Mouse (Mus musculus): ENCODE measurements around the gene Rock2. TPM values are rescaled to one million over a fixed set of nuclear protein-coding genes. Genes with fewer than 3 reads are reported as not detected.

The Rock2 gene
- total and polyA plus RNA-seq, 3 experiments, result 3.5 to 78.0 (median 59.7) TPM

DNA sequence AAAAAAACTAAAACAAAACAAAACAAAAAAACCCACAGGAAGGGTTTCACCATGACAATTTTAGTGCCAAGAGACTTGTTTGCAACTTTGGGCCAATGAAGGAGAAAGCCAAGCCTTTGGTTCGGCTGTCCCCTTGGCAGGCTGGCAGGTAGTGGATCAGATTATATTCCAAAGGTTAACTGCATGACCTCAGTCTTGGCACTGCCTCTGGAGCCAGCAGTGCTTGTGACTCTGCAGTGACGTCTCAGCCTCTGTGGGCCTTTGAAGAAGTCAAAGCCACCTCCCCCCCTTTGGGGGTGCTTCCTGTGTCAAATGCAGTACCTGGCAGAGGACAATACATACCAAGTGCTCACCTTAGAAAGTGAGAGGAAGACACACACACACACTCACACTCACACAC, 20.6 kb upstream of the Rock2 start:
- DNase-seq (ENCODE audit: low spot score) (no peak), ATAC-seq (ENCODE audit: extremely low read depth, insufficient number of reproducible peaks, low FRiP score, poor library complexity, severe bottlenecking) (no peak)
- TF ChIP-seq POLR2AphosphoS5 (IDR thresholded peaks at IDR 0.05; ENCODE audit: insufficient replicate concordance, low read depth, low read length) (no peak), GATA1 (IDR thresholded peaks at IDR 0.05; ENCODE audit: borderline replicate concordance, low read length) (no peak), CTCF (IDR thresholded peaks at IDR 0.05; ENCODE audit: low read depth, low read length) (no peak), GATA2 (IDR thresholded peaks at IDR 0.05; ENCODE audit: borderline replicate concordance, low read depth, low read length) (no peak), TAL1 (conservative IDR thresholded peaks at IDR 0.05; ENCODE audit: low read depth, low read length) (no peak)
- H3K27me3 ChIP-seq (ENCODE audit: insufficient read depth, low read length), result peaks cover 30% of the 10 kb centered on the region
- H3K36me3 ChIP-seq (replicated peaks), result no peaks in the 10 kb centered on the region
- H3K4me1 ChIP-seq (ENCODE audit: insufficient read depth, low read depth, low read length), result no peaks in the 10 kb centered on the region
- H3K4me3 ChIP-seq (ENCODE audit: low read depth, low read length), result no peak overlapping the region
- no peaks in the 10 kb centered on the region for H3K9me3 ChIP-seq (replicated peaks)

DNA sequence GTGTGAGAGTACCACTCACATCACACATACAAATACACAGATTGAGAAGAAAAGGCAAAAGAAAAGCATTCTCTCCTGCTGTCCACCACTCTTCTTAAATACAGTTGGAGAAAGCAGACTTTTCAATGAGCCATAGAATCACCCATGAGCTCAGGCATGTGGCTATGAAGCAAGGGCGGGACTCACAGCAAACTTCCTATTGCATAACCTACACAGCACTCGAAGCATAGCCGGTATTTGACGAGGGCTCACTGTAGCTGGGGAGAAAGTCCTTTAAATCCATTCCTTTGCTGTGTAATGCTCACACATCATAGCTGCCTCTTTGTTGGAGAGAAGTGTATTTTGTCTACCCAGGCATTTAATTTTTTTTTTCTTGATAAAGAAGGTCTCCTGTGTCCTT, 19.4 kb upstream of the Rock2 start:
- no peaks in the 10 kb centered on the region for H3K4me1 ChIP-seq (ENCODE audit: insufficient read depth, low read depth, low read length)
- no peak for ATAC-seq (ENCODE audit: extremely low read depth, insufficient number of reproducible peaks, low FRiP score, poor library complexity, severe bottlenecking)
- no peak for DNase-seq (ENCODE audit: low spot score)
- TF ChIP-seq POLR2AphosphoS5 (IDR thresholded peaks at IDR 0.05; ENCODE audit: insufficient replicate concordance, low read depth, low read length) (no peak), CTCF (IDR thresholded peaks at IDR 0.05; ENCODE audit: low read depth, low read length) (no peak), GATA2 (IDR thresholded peaks at IDR 0.05; ENCODE audit: borderline replicate concordance, low read depth, low read length) (no peak), GATA1 (IDR thresholded peaks at IDR 0.05; ENCODE audit: borderline replicate concordance, low read length) (no peak), TAL1 (conservative IDR thresholded peaks at IDR 0.05; ENCODE audit: low read depth, low read length) (no peak)
- H3K27me3 ChIP-seq (ENCODE audit: insufficient read depth, low read length), result peaks cover 32% of the 10 kb centered on the region
- H3K36me3 ChIP-seq (replicated peaks), result no peaks in the 10 kb centered on the region
- H3K4me3 ChIP-seq (ENCODE audit: low read depth, low read length), result no peak overlapping the region
- H3K9me3 ChIP-seq (replicated peaks), result no peaks in the 10 kb centered on the region

DNA sequence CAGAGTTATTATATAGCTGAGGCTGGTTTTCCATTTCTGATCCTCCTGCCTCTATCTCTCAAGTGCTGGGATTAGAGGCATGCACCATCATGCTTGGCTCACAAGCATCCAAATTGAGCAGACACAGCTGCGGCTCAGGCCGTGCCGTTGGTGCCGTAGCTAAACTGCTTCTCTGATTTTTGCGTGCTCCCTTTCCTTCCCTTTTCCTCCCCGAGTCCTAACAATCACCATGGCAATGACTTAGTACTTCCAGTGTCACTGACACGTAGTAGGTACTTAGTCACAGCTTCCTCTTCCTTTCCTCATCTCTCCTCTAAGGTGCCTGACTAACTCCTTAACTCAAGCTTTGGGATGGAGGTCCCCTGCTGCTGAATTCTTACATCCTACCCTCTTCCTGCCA, 19.0 kb upstream of the Rock2 start:
- ATAC-seq (ENCODE audit: extremely low read depth, insufficient number of reproducible peaks, low FRiP score, poor library complexity, severe bottlenecking) (no peak), DNase-seq (ENCODE audit: low spot score) (no peak)
- Histone ChIP-seq H3K27me3 (ENCODE audit: insufficient read depth, low read length) (peaks cover 32% of the 10 kb centered on the region), H3K4me1 (ENCODE audit: insufficient read depth, low read depth, low read length) (no peaks in the 10 kb centered on the region), H3K9me3 (replicated peaks) (no peaks in the 10 kb centered on the region), H3K4me3 (ENCODE audit: low read depth, low read length) (no peak overlapping the region), H3K36me3 (replicated peaks) (no peaks in the 10 kb centered on the region)
- TF ChIP-seq GATA1 (IDR thresholded peaks at IDR 0.05; ENCODE audit: borderline replicate concordance, low read length) (no peak), CTCF (IDR thresholded peaks at IDR 0.05; ENCODE audit: low read depth, low read length) (no peak)

DNA sequence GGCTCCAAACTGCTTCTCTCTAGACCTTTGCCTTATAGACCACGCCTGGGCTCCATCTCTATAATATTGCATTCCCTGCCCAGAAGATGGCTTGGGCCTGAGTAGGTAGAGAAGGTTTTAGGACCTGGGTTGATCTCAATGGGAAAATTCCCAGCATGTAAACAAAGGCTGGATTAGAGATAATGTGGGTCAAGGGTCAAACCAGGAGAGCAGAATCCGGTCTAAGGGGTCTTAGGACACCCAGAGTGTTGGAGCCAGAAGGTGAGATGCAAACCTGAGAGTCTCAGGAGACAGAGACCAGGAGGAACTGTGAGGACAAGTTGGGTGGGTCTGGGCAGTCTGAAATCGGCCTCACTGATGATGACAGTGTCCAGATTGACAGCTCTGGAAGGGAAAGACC, 18.0 kb upstream of the Rock2 start:
- TF ChIP-seq TAL1 (conservative IDR thresholded peaks at IDR 0.05; ENCODE audit: low read depth, low read length) (no peak), GATA2 (IDR thresholded peaks at IDR 0.05; ENCODE audit: borderline replicate concordance, low read depth, low read length) (no peak), GATA1 (IDR thresholded peaks at IDR 0.05; ENCODE audit: borderline replicate concordance, low read length) (no peak), POLR2AphosphoS5 (IDR thresholded peaks at IDR 0.05; ENCODE audit: insufficient replicate concordance, low read depth, low read length) (no peak), CTCF (IDR thresholded peaks at IDR 0.05; ENCODE audit: low read depth, low read length) (no peak)
- no peak for DNase-seq (ENCODE audit: low spot score)
- Histone ChIP-seq H3K27me3 (ENCODE audit: insufficient read depth, low read length) (peaks cover 33% of the 10 kb centered on the region), H3K9me3 (replicated peaks) (no peaks in the 10 kb centered on the region), H3K4me3 (ENCODE audit: low read depth, low read length) (no peak overlapping the region), H3K36me3 (replicated peaks) (no peaks in the 10 kb centered on the region), H3K4me1 (ENCODE audit: insufficient read depth, low read depth, low read length) (no peaks in the 10 kb centered on the region)
- no peak for ATAC-seq (ENCODE audit: extremely low read depth, insufficient number of reproducible peaks, low FRiP score, poor library complexity, severe bottlenecking)

DNA sequence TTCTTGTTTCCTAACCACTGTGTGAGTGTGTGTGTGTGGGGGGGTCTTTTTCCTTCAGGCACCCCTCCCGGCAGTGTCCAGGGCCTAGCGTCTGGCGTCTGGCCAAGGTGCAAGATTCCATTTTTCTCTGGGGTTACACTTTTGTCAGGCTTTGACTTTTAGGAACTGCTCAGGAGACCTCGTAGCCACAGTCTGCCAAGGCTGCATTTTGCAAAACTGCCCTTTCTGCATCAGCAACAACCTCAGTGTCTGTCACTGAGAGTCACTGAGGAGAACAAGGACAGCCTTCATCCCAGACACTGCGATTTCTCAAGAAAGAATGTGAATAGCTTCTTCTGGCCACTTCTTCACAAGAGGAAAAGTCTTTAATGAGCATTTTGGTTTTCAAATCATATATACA, 17.6 kb upstream of the Rock2 start:
- Histone ChIP-seq H3K27me3 (ENCODE audit: insufficient read depth, low read length) (peaks cover 36% of the 10 kb centered on the region), H3K4me1 (ENCODE audit: insufficient read depth, low read depth, low read length) (no peaks in the 10 kb centered on the region)

DNA sequence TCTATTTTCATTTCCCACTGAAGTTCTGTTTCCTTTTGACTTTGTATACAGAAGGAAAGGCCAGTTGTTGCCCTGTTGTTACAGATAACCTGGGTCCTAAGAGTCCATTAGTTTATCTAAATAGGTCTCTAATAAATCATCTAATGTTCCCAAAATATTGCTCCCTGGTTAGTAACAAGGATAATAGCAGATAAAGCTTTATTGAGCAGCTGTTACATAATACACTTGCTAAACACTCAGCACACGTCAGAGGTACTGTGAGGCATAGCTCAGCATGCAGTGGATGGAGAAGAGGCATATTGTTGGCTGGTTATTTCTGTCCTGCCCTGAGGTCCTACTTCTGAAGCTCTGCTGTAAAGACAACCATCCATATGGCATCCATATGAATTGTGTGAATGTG, 17.0 kb upstream of the Rock2 start:
- Histone ChIP-seq H3K9me3 (replicated peaks) (no peaks in the 10 kb centered on the region), H3K4me1 (ENCODE audit: insufficient read depth, low read depth, low read length) (no peaks in the 10 kb centered on the region), H3K4me3 (ENCODE audit: low read depth, low read length) (no peak overlapping the region), H3K36me3 (replicated peaks) (no peaks in the 10 kb centered on the region), H3K27me3 (ENCODE audit: insufficient read depth, low read length) (peaks cover 40% of the 10 kb centered on the region)
- no peak for TF ChIP-seq CTCF (IDR thresholded peaks at IDR 0.05; ENCODE audit: low read depth, low read length)
- no peak for TF ChIP-seq GATA2 (IDR thresholded peaks at IDR 0.05; ENCODE audit: borderline replicate concordance, low read depth, low read length)
- TF ChIP-seq POLR2AphosphoS5 (IDR thresholded peaks at IDR 0.05; ENCODE audit: insufficient replicate concordance, low read depth, low read length), result no peak
- no peak for TF ChIP-seq TAL1 (conservative IDR thresholded peaks at IDR 0.05; ENCODE audit: low read depth, low read length)
- TF ChIP-seq GATA1 (IDR thresholded peaks at IDR 0.05; ENCODE audit: borderline replicate concordance, low read length), result no peak
- ATAC-seq (ENCODE audit: extremely low read depth, insufficient number of reproducible peaks, low FRiP score, poor library complexity, severe bottlenecking), result no peak
- no peak for DNase-seq (ENCODE audit: low spot score)

More for the DNA sequence above, 17.6 kb upstream of the Rock2 start:
- Histone ChIP-seq H3K4me3 (ENCODE audit: low read depth, low read length) (no peak overlapping the region), H3K9me3 (replicated peaks) (no peaks in the 10 kb centered on the region), H3K36me3 (replicated peaks) (no peaks in the 10 kb centered on the region)
- TF ChIP-seq CTCF (IDR thresholded peaks at IDR 0.05; ENCODE audit: low read depth, low read length) (no peak), GATA2 (IDR thresholded peaks at IDR 0.05; ENCODE audit: borderline replicate concordance, low read depth, low read length) (no peak), POLR2AphosphoS5 (IDR thresholded peaks at IDR 0.05; ENCODE audit: insufficient replicate concordance, low read depth, low read length) (no peak), TAL1 (conservative IDR thresholded peaks at IDR 0.05; ENCODE audit: low read depth, low read length) (no peak), GATA1 (IDR thresholded peaks at IDR 0.05; ENCODE audit: borderline replicate concordance, low read length) (no peak)
- ATAC-seq (ENCODE audit: extremely low read depth, insufficient number of reproducible peaks, low FRiP score, poor library complexity, severe bottlenecking) (no peak), DNase-seq (ENCODE audit: low spot score) (no peak)

DNA sequence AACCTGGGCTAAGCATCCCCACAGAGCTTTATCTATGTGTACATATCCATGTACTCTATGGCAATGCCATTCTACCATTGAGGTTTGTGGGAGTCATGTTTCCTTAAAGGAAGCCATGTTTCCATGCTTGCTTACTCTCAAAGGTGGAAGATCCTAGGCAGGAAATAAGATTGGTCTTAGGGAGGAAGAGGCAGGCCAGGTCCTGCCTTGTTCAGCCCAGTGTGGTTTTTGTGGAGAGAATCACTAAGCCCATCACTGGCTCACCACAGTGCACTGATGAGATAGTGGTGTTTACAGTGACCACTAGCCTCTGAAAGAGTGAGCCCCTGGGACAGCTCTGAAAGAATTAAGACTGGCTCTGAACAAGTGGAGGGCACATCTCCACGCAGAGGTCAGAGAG, 15.3 kb upstream of the Rock2 start:
- ATAC-seq (ENCODE audit: extremely low read depth, insufficient number of reproducible peaks, low FRiP score, poor library complexity, severe bottlenecking) (no peak), DNase-seq (ENCODE audit: low spot score) (no peak)
- H3K4me1 ChIP-seq (ENCODE audit: insufficient read depth, low read depth, low read length), result no peaks in the 10 kb centered on the region
- no peak overlapping the region for H3K4me3 ChIP-seq (ENCODE audit: low read depth, low read length)
- no peak for TF ChIP-seq TAL1 (conservative IDR thresholded peaks at IDR 0.05; ENCODE audit: low read depth, low read length)
- no peaks in the 10 kb centered on the region for H3K9me3 ChIP-seq (replicated peaks)
- H3K27me3 ChIP-seq (ENCODE audit: insufficient read depth, low read length), result peaks cover 47% of the 10 kb centered on the region
- no peaks in the 10 kb centered on the region for H3K36me3 ChIP-seq (replicated peaks)
